Mouse (Mus musculus) Patski (cell line): ENCODE measurements at regions not wholly inside any gene's neighbourhood (a gene's known extent, or its start where the extent isn't known, plus 50 kb on each side); places are given as distances from the start of the nearest gene placed in this dataset.

Experiments used
- ATAC-seq: fragments of 100-300 bp; one replicate; pipeline ENCODE4 v1.8.0; 2021
- CTCF ChIA-PET: fragments of 350-600 bp; sonication (Branson Sonifier 250); formaldehyde crosslinking; loops from one replicate; lab custom pipeline; 2022; ENCODE audit warnings: inconsistent platforms; lab: Charles Lee
- POLR2A ChIA-PET: fragments of 350-600 bp; sonication (Branson Sonifier 250); formaldehyde crosslinking; loops from one replicate; lab custom pipeline; 2022; ENCODE audit warnings: antibody characterized with exemption, inconsistent platforms; lab: Charles Lee
- DNase-seq: peaks from one replicate; pipeline ENCODE4 v3.0.0-alpha.2; 2011; ENCODE audit warnings: low read depth, low spot score
- H3K27me3 ChIP-seq: fragments of 371-371 bp; one replicate; pipeline ENCODE4 v1.5.1; 2021
- CTCF ChIP-seq: fragments of 100-300 bp; IDR thresholded peaks from one replicate; pipeline ENCODE4 v1.5.1; 2021
- in situ Hi-C: fragments of 300-500 bp; cut with MboI; formaldehyde crosslinking; loops from 3 replicates; pipeline ENCODE4 v1.11.1; 2018; ENCODE audit warnings: low pct_unique_long_range_greater_than_20kb, mixed read lengths

- no peak for TF ChIP-seq CTCF
- no peaks in the 10 kb centered on the region for H3K27me3 ChIP-seq
- ChIA-PET CTCF (interaction anchor here (1.2 to 1.6 kb wide), 2 partner anchors 37 to 160 kb away, joined by 3 to 5 read pairs; no protein-coding TSS in a partner anchor), POLR2A (interaction anchor here (0.6 kb wide), 1 partner anchor 682 kb away, joined by 3 read pairs; no protein-coding TSS in a partner anchor)
- peak; percentile 37 for DNase-seq
- peak; percentile 29 for ATAC-seq
- in situ Hi-C loops: loop anchor here (25.0 kb wide), 1 partner anchor 807 kb away; no protein-coding TSS in a partner anchor
Measured at GRCm38 (mm10) chr12:31130434-31130833, 56.8 kb downstream of the Fam110c start.

- DNase-seq (no peak), ATAC-seq (no peak)
- ChIA-PET CTCF (interaction anchor here (1.4 kb wide), 1 partner anchor 33 kb away, joined by 3 read pairs; no protein-coding TSS in a partner anchor), POLR2A (no interaction called here)
- H3K27me3 ChIP-seq: no peaks in the 10 kb centered on the region
- in situ Hi-C loops: loop anchor here (25.0 kb wide), 1 partner anchor 803 kb away; no protein-coding TSS in a partner anchor
- no peak for TF ChIP-seq CTCF
Measured at GRCm38 (mm10) chr12:31134465-31134992, 60.9 kb downstream of the Fam110c start.

GRCm38 (mm10) chr12:31136364-31136763 is 62.7 kb downstream of the Fam110c start:
- ATAC-seq: no peak
- CTCF ChIA-PET: interaction anchor here (1.4 kb wide), 1 partner anchor 14 kb away, joined by 4 read pairs; no protein-coding TSS in a partner anchor
- H3K27me3 ChIP-seq: no peaks in the 10 kb centered on the region
- in situ Hi-C loops: loop anchor here (25.0 kb wide), 1 partner anchor 801 kb away; no protein-coding TSS in a partner anchor
- DNase-seq: no peak
- POLR2A ChIA-PET: interaction anchor here (0.6 kb wide), 1 partner anchor 154 kb away, joined by 3 read pairs; no protein-coding TSS in a partner anchor
- no peak for TF ChIP-seq CTCF

GRCm38 (mm10) chr12:31136911-31137310 is 63.2 kb downstream of the Fam110c start:
- ATAC-seq (no peak), DNase-seq (no peak)
- ChIA-PET POLR2A (interaction anchor here (0.6 kb wide), 1 partner anchor 153 kb away, joined by 3 read pairs; no protein-coding TSS in a partner anchor), CTCF (interaction anchor here (1.4 kb wide), 1 partner anchor 14 kb away, joined by 4 read pairs; no protein-coding TSS in a partner anchor)
- H3K27me3 ChIP-seq: no peaks in the 10 kb centered on the region
- no peak for TF ChIP-seq CTCF
- in situ Hi-C loops: loop anchor here (25.0 kb wide), 1 partner anchor 800 kb away; no protein-coding TSS in a partner anchor

GRCm38 (mm10) chr12:31137431-31137830 is 63.8 kb downstream of the Fam110c start:
- H3K27me3 ChIP-seq: no peaks in the 10 kb centered on the region
- DNase-seq: no peak
- TF ChIP-seq CTCF: no peak
- ATAC-seq: no peak
- ChIA-PET POLR2A (no interaction called here), CTCF (no interaction called here)
- in situ Hi-C loops: loop anchor here (25.0 kb wide), 1 partner anchor 800 kb away; no protein-coding TSS in a partner anchor

GRCm38 (mm10) chr12:31139853-31140252 is 66.2 kb downstream of the Fam110c start:
- no peak for TF ChIP-seq CTCF
- ATAC-seq (no peak), DNase-seq (no peak)
- no peaks in the 10 kb centered on the region for H3K27me3 ChIP-seq
- in situ Hi-C loops: loop anchor here (25.0 kb wide), 1 partner anchor 797 kb away; no protein-coding TSS in a partner anchor
- CTCF ChIA-PET: no interaction called here
- POLR2A ChIA-PET: no interaction called here

- DNase-seq: no peak
- in situ Hi-C loops: loop anchor here (25.0 kb wide), 1 partner anchor 794 kb away; no protein-coding TSS in a partner anchor
- H3K27me3 ChIP-seq: no peaks in the 10 kb centered on the region
- ChIA-PET POLR2A (no interaction called here), CTCF (no interaction called here)
- no peak for ATAC-seq
- TF ChIP-seq CTCF: no peak
Measured at GRCm38 (mm10) chr12:31143266-31143665, 69.6 kb downstream of the Fam110c start.

- in situ Hi-C loops: loop anchor here (25.0 kb wide), 1 partner anchor 792 kb away; no protein-coding TSS in a partner anchor
- H3K27me3 ChIP-seq: no peaks in the 10 kb centered on the region
- ChIA-PET CTCF (no interaction called here), POLR2A (no interaction called here)
- ATAC-seq: no peak
- no peak for TF ChIP-seq CTCF
- DNase-seq: no peak
Measured at GRCm38 (mm10) chr12:31145032-31145781, 71.5 kb downstream of the Fam110c start.

- no peak for TF ChIP-seq CTCF
- no peak for ATAC-seq
- ChIA-PET CTCF (interaction anchor here (0.9 to 1.6 kb wide), 3 partner anchors 9 to 30 kb away, joined by 3 to 4 read pairs (median 4); no protein-coding TSS in a partner anchor), POLR2A (no interaction called here)
- in situ Hi-C loops: loop anchor here (25.0 kb wide), 1 partner anchor 789 kb away; no protein-coding TSS in a partner anchor
- no peak for DNase-seq
- H3K27me3 ChIP-seq: no peaks in the 10 kb centered on the region
Measured at GRCm38 (mm10) chr12:31148417-31149356, 75.0 kb downstream of the Fam110c start.

- CTCF ChIA-PET: interaction anchor here (1.6 kb wide), 1 partner anchor 14 kb away, joined by 5 read pairs; no protein-coding TSS in a partner anchor
- no peak for TF ChIP-seq CTCF
- POLR2A ChIA-PET: no interaction called here
- ATAC-seq: no peak
- no peaks in the 10 kb centered on the region for H3K27me3 ChIP-seq
- DNase-seq: no peak
- in situ Hi-C loops: no loop called here
Measured at GRCm38 (mm10) chr12:31153720-31154119, 80.1 kb downstream of the Fam110c start.
